Mouse (Mus musculus) right cerebral cortex, postnatal 4 days (tissue): Measurements from ENCODE around the gene Opn1sw.
A peak's percentile ranks its signal among the peaks of the same experiment; 100 is the strongest.
"Not testable (repeated sequence)": the region's sequence is repeated elsewhere in the genome, so short reads cannot be mapped to it uniquely, and the experiment has no call there.

ENCODE experiments used
- DNase-seq: peaks from one replicate; pipeline ENCODE4 v3.0.0-alpha.2; 2022

Opn1sw gene

GRCm38 (mm10) chr6:29395910-29396713 lies 7.8 kb upstream of the Opn1sw start, which contains the start of gene Ccdc136:
TSS of gene Ccdc136 (plus strand) at chr6:29396309.
- peak; percentile 69 for DNase-seq

DNA sequence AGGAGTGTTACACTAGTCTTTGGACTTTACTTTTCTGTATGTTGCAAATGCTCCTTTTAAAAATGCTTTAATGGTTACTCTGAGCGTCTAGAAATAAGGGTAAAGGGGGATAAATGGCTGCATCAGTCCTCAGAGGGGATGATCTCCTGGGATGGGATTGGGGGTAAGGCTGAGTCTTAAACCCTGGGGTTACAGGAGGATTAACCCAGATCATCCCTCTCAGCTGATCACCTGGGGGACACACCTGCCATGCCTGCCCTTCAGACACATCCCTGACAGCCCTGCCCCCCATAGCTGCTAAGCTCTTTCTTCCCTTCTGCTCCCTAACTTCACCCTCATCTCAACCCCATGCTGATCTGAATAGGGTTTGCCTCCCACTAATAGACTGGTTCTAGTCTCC lies 6.0 kb upstream of the Opn1sw start:
- no peak for DNase-seq

- no peak for DNase-seq
Measured at GRCm38 (mm10) chr6:29391802-29392201, 3.5 kb upstream of the Opn1sw start.

DNA sequence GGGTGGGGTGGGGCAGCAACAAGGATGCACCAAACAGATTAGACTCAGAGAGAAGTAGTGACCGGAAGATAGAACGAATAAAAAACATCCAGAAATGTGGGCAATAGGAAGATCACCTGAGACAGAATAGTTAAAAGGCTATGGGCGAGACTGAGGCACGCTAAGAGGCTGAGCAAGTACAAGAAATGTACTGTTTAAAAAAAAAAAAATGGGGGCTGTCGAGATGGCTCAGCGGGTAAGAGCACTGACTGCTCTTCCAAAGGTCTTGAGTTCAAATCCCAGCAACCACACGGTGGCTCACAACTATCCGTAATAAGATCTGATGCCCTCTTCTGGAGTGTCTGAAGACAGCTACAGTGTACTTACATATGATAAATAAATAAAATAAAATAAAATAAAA lies 3.0 kb upstream of the Opn1sw start:
- not testable (repeated sequence) for DNase-seq

DNA sequence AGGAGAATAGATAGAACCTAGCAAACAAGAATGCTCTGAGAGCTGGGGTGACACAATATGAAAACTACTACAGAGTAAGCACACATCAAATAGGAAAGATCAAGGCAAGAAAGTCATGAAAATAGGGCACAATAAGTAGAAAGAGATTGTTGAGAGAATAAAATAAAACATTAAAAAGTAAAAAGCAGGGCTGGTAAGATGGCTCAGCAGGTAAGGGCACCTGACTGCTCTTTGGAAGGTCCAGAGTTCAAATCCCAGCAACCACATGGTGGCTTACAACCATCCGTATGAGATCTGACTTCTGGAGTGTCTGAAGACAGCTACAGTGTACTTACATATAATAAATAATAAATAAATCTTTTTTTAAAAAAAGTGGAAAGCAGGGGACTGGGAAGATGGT lies 2.2 kb upstream of the Opn1sw start:
- not testable (repeated sequence) for DNase-seq

GRCm38 (mm10) chr6:29389425-29389824 lies 1.2 kb upstream of the Opn1sw start:
- DNase-seq = no peak

DNA sequence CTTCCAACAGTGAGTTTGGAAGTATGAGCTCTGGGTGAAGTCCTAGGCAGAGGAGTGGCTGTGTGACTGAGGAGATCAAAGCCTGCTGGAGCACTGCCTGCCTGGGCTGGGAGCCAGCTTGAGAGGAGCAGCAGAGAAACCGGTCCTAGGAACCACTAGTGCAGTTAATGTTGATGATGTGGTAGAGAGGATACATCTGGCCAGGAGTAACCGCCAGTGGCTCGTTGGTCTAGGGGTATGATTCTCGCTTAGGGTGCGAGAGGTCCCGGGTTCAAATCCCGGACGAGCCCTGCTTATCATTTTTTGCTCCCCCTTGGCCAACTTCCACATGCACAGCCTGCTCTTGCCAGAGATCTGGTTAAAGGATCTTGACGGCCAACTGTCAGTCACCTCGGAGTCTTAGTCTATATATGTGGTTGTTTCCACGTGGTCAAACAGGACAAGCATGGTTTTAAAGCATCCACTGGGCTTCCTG lies 375 bp upstream of the Opn1sw start:
- DNase-seq = peak; percentile 84

DNA sequence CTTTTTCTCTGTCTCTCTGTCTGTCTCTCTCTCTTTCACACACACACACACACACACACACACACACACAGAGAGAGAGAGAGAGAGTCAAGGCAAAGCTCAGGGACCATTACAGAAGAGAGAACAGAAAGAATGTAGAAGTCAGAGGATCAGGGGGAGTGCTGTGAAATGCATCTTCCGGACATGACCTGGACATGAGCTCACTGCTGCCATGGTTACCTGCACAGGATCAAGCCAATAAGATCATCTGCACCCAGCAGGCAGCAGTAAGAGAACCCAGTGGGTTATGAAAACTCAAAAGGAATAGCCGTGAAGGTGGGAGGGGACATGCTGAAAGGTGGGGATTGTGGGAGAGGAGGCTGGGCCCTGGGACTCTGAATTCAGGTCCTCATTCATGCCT lies 5.8 kb downstream of the Opn1sw start:
- DNase-seq = no peak

DNA sequence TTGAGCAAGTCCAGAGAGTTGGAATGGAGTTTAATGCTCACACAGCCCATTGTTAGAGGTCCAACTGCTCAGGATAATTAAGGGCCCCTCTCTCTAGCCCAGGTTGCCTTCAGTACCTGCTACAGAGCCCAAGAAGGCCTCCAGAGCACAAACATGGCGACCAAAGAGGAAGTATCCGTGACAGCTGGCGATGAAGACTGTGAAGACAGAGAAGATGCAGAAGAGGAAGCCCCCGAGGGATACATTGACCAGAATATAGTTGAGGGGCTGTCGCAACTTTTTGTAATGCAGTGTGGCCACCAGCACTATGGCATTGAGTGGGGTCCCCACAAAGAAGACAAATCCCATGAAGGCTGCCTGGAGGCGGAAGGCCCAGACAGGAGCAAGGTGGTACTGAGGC lies 8.3 kb downstream of the Opn1sw start:
- DNase-seq = no peak

- DNase-seq = no peak
Measured at GRCm38 (mm10) chr6:29378678-29379077, 9.6 kb downstream of the Opn1sw start.

DNA sequence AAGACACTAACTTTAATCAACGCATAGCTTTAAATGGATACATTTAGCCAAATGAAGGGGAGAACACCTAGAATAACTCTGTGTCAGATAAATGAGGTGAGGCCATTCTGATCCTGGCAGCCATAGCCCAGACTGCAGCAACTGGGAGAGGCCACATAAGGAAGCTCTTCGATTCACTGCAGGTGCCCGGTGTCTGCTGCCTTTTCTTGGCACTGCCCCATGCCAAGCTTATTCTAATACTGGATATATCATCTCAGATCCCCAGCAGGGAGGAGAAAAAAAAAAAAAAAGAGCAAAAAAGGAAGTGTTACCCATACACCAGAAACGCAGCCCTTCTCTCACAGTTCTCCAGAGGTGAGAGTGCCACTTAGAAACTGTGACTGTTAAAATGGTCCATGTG lies 10.9 kb downstream of the Opn1sw start:
- DNase-seq = no peak

DNA sequence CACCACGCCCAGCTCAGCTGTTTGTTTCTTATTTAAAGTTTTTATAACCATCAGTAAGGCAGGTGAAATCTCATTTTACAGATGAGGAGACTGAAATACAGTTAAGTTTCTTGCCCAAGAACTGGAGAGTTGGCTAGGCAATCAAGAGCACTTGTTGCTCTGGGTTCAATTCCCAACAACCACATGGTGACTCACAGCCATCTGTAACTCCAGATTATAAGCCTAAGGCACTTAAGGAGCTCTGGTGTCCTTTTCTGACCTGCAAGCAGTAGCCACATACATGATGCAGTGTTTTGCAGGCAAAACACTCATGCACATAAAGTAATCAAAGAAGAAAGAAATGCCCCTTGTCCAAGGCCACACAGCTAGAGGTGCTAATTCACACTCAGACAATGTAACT lies 23.0 kb downstream of the Opn1sw start:
- no peak for DNase-seq

- DNase-seq = no peak
Measured at GRCm38 (mm10) chr6:29363129-29363515, 25.1 kb downstream of the Opn1sw start.

DNA sequence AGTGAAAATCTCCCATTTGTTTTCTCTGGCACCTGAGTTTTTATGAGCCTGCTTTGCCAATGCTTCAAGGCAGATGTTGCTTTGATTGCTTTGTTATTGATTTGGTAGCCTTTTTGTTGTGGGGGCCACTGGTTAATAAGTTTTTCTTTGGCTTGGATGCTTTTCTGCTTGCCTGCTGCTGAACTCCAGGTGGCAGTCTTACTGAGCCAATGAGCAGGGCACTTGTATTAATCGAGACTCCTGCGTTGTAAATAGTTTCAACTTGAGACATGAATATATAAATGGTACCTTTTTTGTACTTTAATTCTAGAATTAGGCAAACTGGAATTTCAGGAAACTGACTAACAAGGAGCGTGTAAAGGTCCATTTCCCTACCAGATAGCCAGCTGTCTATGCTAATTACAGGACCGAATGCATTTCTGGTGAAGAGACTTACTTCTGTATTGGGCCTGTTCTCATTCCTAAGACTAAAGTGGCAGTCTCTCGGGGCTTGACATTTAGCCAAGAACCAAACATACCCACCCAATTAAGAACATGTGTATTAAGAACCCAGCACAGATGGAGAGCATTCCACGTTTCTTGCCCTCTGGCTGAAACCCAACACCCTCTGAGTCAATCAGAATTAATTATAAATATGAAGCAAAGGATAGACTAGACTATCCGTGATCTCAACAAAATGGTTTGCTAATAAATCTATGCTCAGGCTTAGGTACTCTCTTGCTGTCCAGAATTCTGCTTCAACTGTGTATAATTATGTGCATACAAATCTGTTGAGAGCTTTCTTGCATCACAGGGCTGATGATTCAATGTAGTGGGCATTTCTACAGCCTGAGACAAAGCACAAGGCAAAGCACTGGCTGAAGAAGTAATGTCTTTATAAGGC lies 25.8 kb downstream of the Opn1sw start:
- no peak for DNase-seq

- DNase-seq = no peak
Measured at GRCm38 (mm10) chr6:29360211-29360610, 28.1 kb downstream of the Opn1sw start.

DNA sequence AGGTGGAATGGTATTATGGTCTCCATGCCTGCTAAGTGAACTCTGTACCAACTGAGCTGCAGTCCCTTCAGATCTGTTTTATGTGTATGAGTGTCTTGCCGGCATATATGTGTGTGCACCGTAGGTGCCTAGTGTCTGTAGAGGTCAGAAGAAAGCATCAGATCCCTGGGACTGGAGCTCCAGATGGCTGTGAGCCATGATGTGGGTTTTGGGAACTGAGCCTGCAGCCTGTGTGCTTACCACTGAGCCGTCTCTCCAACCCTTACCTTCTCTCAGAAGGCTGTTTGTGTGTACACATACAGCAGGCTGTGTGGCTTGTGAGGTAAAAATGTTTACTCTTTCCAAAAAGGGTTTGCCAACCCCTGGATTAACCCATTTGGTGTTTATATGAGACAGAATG lies 28.9 kb downstream of the Opn1sw start:
- DNase-seq = no peak

DNA sequence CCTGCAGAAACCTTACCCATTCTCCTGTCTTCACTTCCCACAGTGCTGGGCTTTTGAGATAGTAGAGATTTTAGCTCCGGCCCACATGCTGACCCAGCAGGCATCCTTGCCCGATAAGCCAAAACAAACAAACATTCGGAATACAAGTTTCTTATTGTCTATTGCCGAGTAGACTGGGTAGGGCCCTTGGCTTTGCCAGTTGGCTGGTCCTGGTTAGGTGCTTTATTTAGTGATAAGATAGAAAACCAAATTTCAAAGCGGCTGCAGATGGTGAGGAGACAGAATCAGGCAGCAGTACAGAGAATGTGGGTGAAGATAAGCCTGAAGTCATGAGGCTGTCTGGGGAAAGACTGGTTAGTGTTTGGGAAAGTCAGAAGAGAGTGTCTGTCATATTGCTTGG lies 35.5 kb downstream of the Opn1sw start:
- no peak for DNase-seq

- DNase-seq = no peak
Measured at GRCm38 (mm10) chr6:29351613-29352012, 36.7 kb downstream of the Opn1sw start.

- no peak for DNase-seq
Measured at GRCm38 (mm10) chr6:29348371-29348724, 39.9 kb downstream of the Opn1sw start.

GRCm38 (mm10) chr6:29347665-29348370 lies 40.5 kb downstream of the Opn1sw start, which contains the start of gene Calu:
TSS of gene Calu (plus strand) at chr6:29348069.
- peak; percentile 100 for DNase-seq

GRCm38 (mm10) chr6:29347189-29347588 lies 41.1 kb downstream of the Opn1sw start:
- no peak for DNase-seq

- DNase-seq = not testable (repeated sequence)
Measured at GRCm38 (mm10) chr6:29346512-29346911, 41.8 kb downstream of the Opn1sw start.

DNA sequence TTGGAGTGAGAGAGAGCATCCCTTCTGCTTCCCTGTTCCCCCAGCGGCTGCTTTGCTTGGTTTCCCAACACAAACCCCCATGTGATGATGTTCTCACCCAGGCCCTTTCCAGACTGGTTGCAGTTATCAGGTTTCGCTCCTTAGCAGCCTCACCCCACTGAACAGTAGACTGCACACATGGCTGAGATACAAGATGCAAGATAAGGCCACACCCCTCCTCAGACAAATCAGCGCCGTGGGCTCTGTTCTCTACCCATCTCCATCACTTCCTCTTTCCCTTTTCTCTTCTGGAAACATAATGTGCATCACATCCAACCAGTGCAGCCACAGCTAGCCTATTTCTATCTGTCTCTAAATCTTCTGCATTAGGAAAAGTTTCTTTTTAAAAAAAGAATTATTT lies 58.8 kb downstream of the Opn1sw start:
- no peak for DNase-seq
